Mouse (Mus musculus): ENCODE data around the gene Pdgfb. TPM values are rescaled to one million over a fixed set of nuclear protein-coding genes. Genes with fewer than 3 reads are reported as not detected.

Pdgfb gene
- polyA plus RNA-seq, 1 experiment from 2014 or later, result 0.85 TPM

GRCm38 (mm10) chr15:79961366-79961921 is 53.3 kb downstream of the Pdgfb start:
- no peak for ATAC-seq
- 70% methylated on average over 9 of the region's 9 CpGs for WGBS (ENCODE audit: insufficient replicate concordance)

DNA sequence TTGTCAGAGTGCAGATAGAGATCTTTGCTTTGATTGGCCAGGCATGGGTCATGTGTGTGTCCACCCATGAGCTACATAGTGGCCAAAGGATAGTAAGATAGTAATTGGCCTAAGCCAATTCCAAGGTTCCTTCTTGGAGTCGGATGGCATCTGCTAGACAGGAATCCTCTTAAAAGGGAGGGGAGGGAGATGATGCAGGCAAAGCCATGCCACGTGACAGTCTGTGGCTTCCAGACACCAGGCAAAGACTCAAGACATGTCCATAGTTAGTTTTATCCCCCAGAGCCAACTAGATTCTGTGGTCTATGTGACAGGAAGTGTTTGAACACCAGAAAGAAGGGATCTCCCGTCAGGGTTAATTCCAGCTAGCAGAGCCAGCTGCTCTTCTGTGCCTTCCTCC is 56.4 kb downstream of the Pdgfb start:
- no peak overlapping the region for H3K4me2 ChIP-seq (ENCODE audit: low read depth, low read length)
- H3K4me1 ChIP-seq (ENCODE audit: insufficient read depth), result no peaks in the 10 kb centered on the region
- DNase-seq (no peak), ATAC-seq (no peak)
- no peak overlapping the region for H3K9ac ChIP-seq (replicated peaks)
- H3K27ac ChIP-seq (ENCODE audit: low read depth), result no peak overlapping the region
- 20% methylated on average over 3 of the region's 3 CpGs for WGBS (ENCODE audit: insufficient replicate concordance)
- H3K27me3 ChIP-seq (ENCODE audit: insufficient read depth, low read length), result no peaks in the 10 kb centered on the region
- no peaks in the 10 kb centered on the region for H3K9me3 ChIP-seq (ENCODE audit: low read length)
- TF ChIP-seq EP300 (IDR thresholded peaks at IDR 0.05; ENCODE audit: low read depth), result no peak
- no peak for TF ChIP-seq CTCF (IDR thresholded peaks at IDR 0.05; ENCODE audit: low read depth)
- no peak overlapping the region for H3K4me3 ChIP-seq (ENCODE audit: low read depth, low read length)
- no peaks in the 10 kb centered on the region for H3K36me3 ChIP-seq (replicated peaks; ENCODE audit: insufficient read depth, low read length)

More at GRCm38 (mm10) chr15:79961366-79961921, 53.3 kb downstream of the Pdgfb start:
- TF ChIP-seq CTCF (IDR thresholded peaks at IDR 0.05; ENCODE audit: low read depth) (0 out of 2 replicates have a peak, but pooled peaks have one; percentile 6), EP300 (IDR thresholded peaks at IDR 0.05; ENCODE audit: low read depth) (no peak)
- Histone ChIP-seq H3K4me3 (ENCODE audit: low read depth, low read length) (no peak overlapping the region), H3K4me1 (ENCODE audit: insufficient read depth) (no peaks in the 10 kb centered on the region), H3K9me3 (ENCODE audit: low read length) (no peaks in the 10 kb centered on the region), H3K27me3 (ENCODE audit: insufficient read depth, low read length) (no peaks in the 10 kb centered on the region), H3K4me2 (ENCODE audit: low read depth, low read length) (no peak overlapping the region), H3K27ac (ENCODE audit: low read depth) (no peak overlapping the region), H3K36me3 (replicated peaks; ENCODE audit: insufficient read depth, low read length) (no peaks in the 10 kb centered on the region), H3K9ac (replicated peaks) (no peak overlapping the region)
- no peak for DNase-seq

DNA sequence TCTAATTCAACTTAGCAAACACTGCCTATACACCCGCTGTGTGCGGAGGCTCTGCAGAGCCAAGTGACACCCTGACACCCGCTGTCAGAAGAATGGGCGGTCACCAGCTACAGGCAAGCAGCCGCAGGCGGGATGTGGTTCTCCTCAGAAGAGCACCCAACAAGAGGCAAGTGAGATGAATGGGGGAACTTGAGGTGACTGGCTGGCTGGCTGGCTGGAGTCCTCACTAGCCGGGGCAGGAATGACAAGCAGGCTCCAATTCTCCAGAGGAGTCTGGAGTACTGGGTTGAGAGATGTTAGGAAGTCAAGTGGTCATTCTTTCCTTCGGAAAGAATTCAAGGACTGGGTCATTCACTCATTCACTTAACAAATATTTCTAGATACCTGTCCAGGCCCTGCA is 58.2 kb downstream of the Pdgfb start:
- no peak overlapping the region for H3K4me3 ChIP-seq (ENCODE audit: low read depth, low read length)
- no peaks in the 10 kb centered on the region for H3K9me3 ChIP-seq (ENCODE audit: low read length)
- no peaks in the 10 kb centered on the region for H3K4me1 ChIP-seq (ENCODE audit: insufficient read depth)
- H3K36me3 ChIP-seq (replicated peaks; ENCODE audit: insufficient read depth, low read length), result no peaks in the 10 kb centered on the region
- H3K9ac ChIP-seq (replicated peaks), result no peak overlapping the region
- WGBS (ENCODE audit: insufficient replicate concordance), result 43% methylated on average over 8 of the region's 8 CpGs
- TF ChIP-seq CTCF (IDR thresholded peaks at IDR 0.05; ENCODE audit: low read depth), result no peak
- no peak for TF ChIP-seq EP300 (IDR thresholded peaks at IDR 0.05; ENCODE audit: low read depth)
- no peak for ATAC-seq
- H3K27ac ChIP-seq (ENCODE audit: low read depth), result no peak overlapping the region
- no peak overlapping the region for H3K4me2 ChIP-seq (ENCODE audit: low read depth, low read length)
- no peak for DNase-seq
- 0 out of 2 replicates have a peak, but pooled peaks cover 3% of the 10 kb centered on the region for H3K27me3 ChIP-seq (ENCODE audit: insufficient read depth, low read length)

DNA sequence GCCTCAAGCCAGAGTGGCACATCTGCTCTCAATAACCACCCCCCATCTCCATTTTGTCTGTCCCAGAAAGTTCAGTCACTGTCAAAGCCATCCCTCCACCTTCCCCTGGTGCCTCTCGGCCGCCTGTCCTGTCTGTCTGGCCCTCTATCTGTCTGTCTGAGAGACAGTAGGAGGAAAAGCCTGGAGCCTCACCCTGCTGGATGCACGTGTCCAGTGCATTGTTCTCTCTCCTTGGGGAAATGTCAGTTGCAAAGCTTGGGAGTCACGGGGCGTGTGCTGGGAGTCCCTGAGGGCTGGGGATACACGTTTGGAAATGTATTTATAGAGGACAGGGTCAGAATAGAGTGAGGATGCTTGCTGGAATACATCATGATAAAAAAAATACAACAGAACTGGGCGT is 61.3 kb downstream of the Pdgfb start:
- Histone ChIP-seq H3K9me3 (ENCODE audit: low read length) (no peaks in the 10 kb centered on the region), H3K9ac (replicated peaks) (no peak overlapping the region), H3K4me3 (ENCODE audit: low read depth, low read length) (no peak overlapping the region), H3K27ac (ENCODE audit: low read depth) (no peak overlapping the region), H3K4me2 (ENCODE audit: low read depth, low read length) (no peak overlapping the region), H3K4me1 (ENCODE audit: insufficient read depth) (peaks cover 5% of the 10 kb centered on the region; the same call in 1 of the 2 replicates), H3K27me3 (ENCODE audit: insufficient read depth, low read length) (peaks cover 3% of the 10 kb centered on the region; the same call in 1 of the 2 replicates), H3K36me3 (replicated peaks; ENCODE audit: insufficient read depth, low read length) (no peaks in the 10 kb centered on the region)
- ATAC-seq, result no peak
- no peak for DNase-seq
- TF ChIP-seq EP300 (IDR thresholded peaks at IDR 0.05; ENCODE audit: low read depth) (no peak), CTCF (IDR thresholded peaks at IDR 0.05; ENCODE audit: low read depth) (no peak)
- 72% methylated on average over 7 of the region's 7 CpGs for WGBS (ENCODE audit: insufficient replicate concordance)

DNA sequence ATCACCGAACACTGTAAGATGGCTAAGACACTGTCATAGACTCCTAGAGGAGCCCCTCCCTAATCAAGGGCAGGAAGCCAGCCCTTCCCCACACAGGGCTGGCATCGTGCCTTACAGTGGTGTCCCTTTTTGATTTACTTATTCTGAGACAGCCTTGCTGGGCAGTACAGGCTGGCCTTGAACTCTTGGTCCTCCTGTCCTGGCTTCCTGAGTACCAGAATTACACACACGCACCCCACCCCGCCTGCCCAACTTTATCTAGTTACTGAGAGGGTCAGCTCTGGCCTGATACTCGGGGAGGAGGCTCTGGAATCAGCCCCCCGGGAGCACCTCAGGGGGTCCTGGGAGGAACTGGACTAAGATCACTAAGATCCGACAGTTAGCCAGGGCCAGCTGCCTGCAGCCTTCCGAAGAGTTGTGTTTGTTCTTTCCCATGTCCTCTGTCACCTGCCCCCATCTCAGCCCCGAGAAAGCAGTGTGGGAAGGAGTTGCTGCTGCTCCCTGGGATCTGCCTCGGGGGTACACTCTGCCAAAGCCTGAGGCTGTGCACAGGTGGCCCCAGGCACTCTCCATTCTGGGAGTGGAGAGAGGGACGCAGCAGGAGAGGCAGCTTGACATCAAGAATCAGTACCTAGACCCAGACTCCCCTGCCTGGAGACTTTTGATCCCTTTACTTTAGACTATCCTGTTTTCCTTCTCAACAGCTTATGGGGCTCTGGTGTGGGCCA is 62.1 kb downstream of the Pdgfb start:
- H3K4me1 ChIP-seq (ENCODE audit: insufficient read depth), result peaks cover 5% of the 10 kb centered on the region; the same call in 1 of the 2 replicates

GRCm38 (mm10) chr15:79951730-79952503 is 62.9 kb downstream of the Pdgfb start:
- H3K36me3 ChIP-seq (replicated peaks; ENCODE audit: insufficient read depth, low read length), result no peaks in the 10 kb centered on the region
- H3K4me1 ChIP-seq (ENCODE audit: insufficient read depth), result peaks cover 5% of the 10 kb centered on the region; the same call in 1 of the 2 replicates
- peaks cover 3% of the 10 kb centered on the region; the same call in 1 of the 2 replicates for H3K27me3 ChIP-seq (ENCODE audit: insufficient read depth, low read length)
- no peak overlapping the region for H3K9ac ChIP-seq (replicated peaks)
- DNase-seq, result no peak
- peak overlapping the region; percentile 44; the same call in 1 of the 2 replicates for H3K27ac ChIP-seq (ENCODE audit: low read depth)
- TF ChIP-seq EP300 (IDR thresholded peaks at IDR 0.05; ENCODE audit: low read depth) (no peak), CTCF (IDR thresholded peaks at IDR 0.05; ENCODE audit: low read depth) (no peak)
- 65% methylated on average over 14 of the region's 14 CpGs for WGBS (ENCODE audit: insufficient replicate concordance)
- H3K4me3 ChIP-seq (ENCODE audit: low read depth, low read length), result no peak overlapping the region
- no peaks in the 10 kb centered on the region for H3K9me3 ChIP-seq (ENCODE audit: low read length)
- ATAC-seq, result no peak
- no peak overlapping the region for H3K4me2 ChIP-seq (ENCODE audit: low read depth, low read length)

More for the DNA sequence above, 62.1 kb downstream of the Pdgfb start:
- ATAC-seq, result no peak
- peaks cover 3% of the 10 kb centered on the region; the same call in 1 of the 2 replicates for H3K27me3 ChIP-seq (ENCODE audit: insufficient read depth, low read length)
- no peaks in the 10 kb centered on the region for H3K36me3 ChIP-seq (replicated peaks; ENCODE audit: insufficient read depth, low read length)
- no peak overlapping the region for H3K4me2 ChIP-seq (ENCODE audit: low read depth, low read length)
- TF ChIP-seq EP300 (IDR thresholded peaks at IDR 0.05; ENCODE audit: low read depth) (no peak), CTCF (IDR thresholded peaks at IDR 0.05; ENCODE audit: low read depth) (no peak)
- DNase-seq, result no peak
- H3K27ac ChIP-seq (ENCODE audit: low read depth), result no peak overlapping the region
- H3K9ac ChIP-seq (replicated peaks), result no peak overlapping the region
- H3K4me3 ChIP-seq (ENCODE audit: low read depth, low read length), result no peak overlapping the region
- WGBS (ENCODE audit: insufficient replicate concordance), result 48% methylated on average over 11 of the region's 11 CpGs
- H3K9me3 ChIP-seq (ENCODE audit: low read length), result no peaks in the 10 kb centered on the region

All from liver, postnatal 0 days (tissue).